Mouse (Mus musculus) embryonic fibroblast, embryonic 13.5 days (primary cell): ENCODE measurements around the gene St8sia6.

Experiments
- CTCF ChIP-seq: IDR thresholded peaks from 2 replicates; pipeline ENCODE4 v1.5.1; 2011; ENCODE audit warnings: mild to moderate bottlenecking, control low read depth, low read length, moderate library complexity, borderline replicate concordance; ENCODE audit not compliant: insufficient read depth
- POLR2A ChIP-seq: IDR thresholded peaks from 2 replicates; pipeline ENCODE4 v1.6.1; 2011; ENCODE audit warnings: low read depth, mild to moderate bottlenecking, control low read depth, low read length, moderate library complexity

DNA sequence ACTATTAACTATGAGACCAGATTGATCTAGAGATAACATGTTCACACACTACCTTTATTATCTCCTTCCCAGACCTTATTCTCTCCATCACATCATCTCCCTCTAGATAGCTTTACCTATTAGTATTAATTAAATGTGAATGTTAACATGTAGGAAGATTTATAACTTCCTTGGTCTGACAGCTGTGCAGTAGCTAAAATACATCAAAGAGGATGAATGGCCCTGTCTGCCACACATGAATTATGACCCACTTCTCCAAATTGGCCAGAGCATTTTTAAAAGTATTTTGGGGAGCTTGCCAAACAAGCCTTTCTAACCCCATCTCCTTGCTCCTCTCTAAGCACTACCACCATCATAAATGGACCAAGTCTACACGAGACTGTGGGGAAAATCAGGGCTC lies 41.1 kb upstream of the St8sia6 start:
- TF ChIP-seq POLR2A (no peak), CTCF (no peak)
